Mouse (Mus musculus) layer of hippocampus, adult 8-10 months (tissue): ENCODE data around the gene Cfap157. TPM values are rescaled to one million over a fixed set of nuclear protein-coding genes. Genes with fewer than 3 reads are reported as not detected.

ENCODE experiments used
- total RNA-seq, 4 experiments: library from RNA; stranded (reverse); gene quantifications; 2 replicates each; pipeline ENCODE4 v1.2.4; 2022

The Cfap157 gene
- total RNA-seq, 4 experiments from 2014 or later, result 0.66 to 1.9 (median 1.2) TPM

Other genes with a start within 250 kb of the Cfap157 start
- gene Fam102a, start 249.1 kb downstream of the Cfap157 start, total RNA-seq, result 10 to 100 TPM; 69.9 to 81.1 (median 75.7) TPM
- 10 to 100 TPM; 73.1 to 87.1 (median 74.8) TPM for gene Dpm2, start 213.6 kb downstream of the Cfap157 start, total RNA-seq
- gene Pip5kl1, start 209.6 kb downstream of the Cfap157 start, total RNA-seq, result 1 to 10 TPM; 4.0 to 5.2 (median 4.5) TPM
- under 1 TPM; 0.23 to 0.74 (median 0.40) TPM for gene 9430097D07Rik, start 208.7 kb downstream of the Cfap157 start, total RNA-seq
- 10 to 100 TPM; 36.1 to 48.6 (median 40.3) TPM for gene St6galnac4, start 197.3 kb downstream of the Cfap157 start, total RNA-seq
- 100 to 1,000 TPM; 110 to 144 (median 116) TPM for gene St6galnac6, start 184.7 kb downstream of the Cfap157 start, total RNA-seq
- 100 to 1,000 TPM; 116 to 131 (median 119) TPM for gene Ak1, start 162.7 kb downstream of the Cfap157 start, total RNA-seq
- 10 to 100 TPM; 18.2 to 24.8 (median 18.7) TPM for gene Eng, start 137.8 kb downstream of the Cfap157 start, total RNA-seq
- 10 to 100 TPM in 3 of 4 experiments, 1 to 10 TPM in 1; 7.6 to 17.7 (median 11.4) TPM for gene Fpgs, start 80.3 kb downstream of the Cfap157 start, total RNA-seq
- gene Cdk9, start 71.4 kb downstream of the Cfap157 start, total RNA-seq, result 100 to 1,000 TPM; 102 to 129 (median 111) TPM
- 10 to 100 TPM; 18.5 to 23.8 (median 21.0) TPM for gene Sh2d3c, start 63.4 kb downstream of the Cfap157 start, total RNA-seq
- 1 to 10 TPM in 3 of 4 experiments, under 1 TPM in 1; 0.92 to 2.1 (median 1.5) TPM for gene 6330409D20Rik, start 43.4 kb downstream of the Cfap157 start, total RNA-seq
- gene Tor2a, start 27.2 kb downstream of the Cfap157 start, total RNA-seq, result 10 to 100 TPM; 28.6 to 33.5 (median 31.1) TPM
- gene Ttc16, start 8.8 kb downstream of the Cfap157 start, total RNA-seq, result 1 to 10 TPM in 2 of 4 experiments, under 1 TPM in 2; 0.52 to 1.6 (median 1.1) TPM
- 1 to 10 TPM; 4.5 to 7.0 (median 5.8) TPM for gene Ptrh1, start 8.6 kb downstream of the Cfap157 start, total RNA-seq
- 100 to 1,000 TPM; 583 to 634 (median 610) TPM for gene Stxbp1, start 62.8 kb upstream of the Cfap157 start, total RNA-seq
- 10 to 100 TPM; 21.8 to 39.3 (median 32.1) TPM for gene Fam129b, start 91.7 kb upstream of the Cfap157 start, total RNA-seq
- 100 to 1,000 TPM; 120 to 150 (median 129) TPM for gene Rpl12, start 177.1 kb upstream of the Cfap157 start, total RNA-seq
- 10 to 100 TPM; 35.1 to 39.9 (median 38.6) TPM for gene Lrsam1, start 177.2 kb upstream of the Cfap157 start, total RNA-seq
- 10 to 100 TPM; 19.7 to 23.1 (median 21.8) TPM for gene Slc2a8, start 197.7 kb upstream of the Cfap157 start, total RNA-seq